Mouse (Mus musculus): Measurements from ENCODE around the gene Adam20.
"Not testable (repeated sequence)": the region's sequence is repeated elsewhere in the genome, so short reads cannot be mapped to it uniquely, and the experiment has no call there.

The Adam20 gene

DNA sequence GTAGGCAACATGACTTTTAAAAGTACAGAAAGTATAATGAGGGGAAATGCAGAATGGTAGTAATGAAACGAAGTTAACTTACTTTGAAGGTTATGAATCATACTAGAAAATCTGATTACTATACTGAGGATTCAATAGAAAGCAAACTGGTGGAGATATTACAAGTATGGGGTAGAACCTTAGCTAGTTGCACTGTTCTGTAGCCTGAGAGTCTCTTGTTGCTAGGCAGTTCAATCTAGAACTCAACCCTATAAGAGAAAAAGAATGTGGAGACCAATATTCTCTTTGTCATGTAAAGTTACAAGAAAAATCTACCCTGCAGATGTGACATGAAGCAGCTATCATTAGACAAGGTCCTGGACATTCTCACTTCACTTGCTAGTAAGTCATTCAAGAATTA lies at the start of gene Adam20:
Adam20 (plus strand) TSS at position 301 of the 400 bp plus-strand sequence.
- DNase-seq (ENCODE audit: extremely low spot score, low read depth, low spot score) = not testable (repeated sequence)

- not testable (repeated sequence) for DNase-seq (ENCODE audit: extremely low spot score, low read depth, low spot score)
These were observed 41.2 kb upstream of the Adam20 start, which contains the start of gene Adam25 for GRCm38 (mm10) chr8:40751908-40752307. Gene Adam25, plus strand, starts transcription at chr8:40752208.

DNA sequence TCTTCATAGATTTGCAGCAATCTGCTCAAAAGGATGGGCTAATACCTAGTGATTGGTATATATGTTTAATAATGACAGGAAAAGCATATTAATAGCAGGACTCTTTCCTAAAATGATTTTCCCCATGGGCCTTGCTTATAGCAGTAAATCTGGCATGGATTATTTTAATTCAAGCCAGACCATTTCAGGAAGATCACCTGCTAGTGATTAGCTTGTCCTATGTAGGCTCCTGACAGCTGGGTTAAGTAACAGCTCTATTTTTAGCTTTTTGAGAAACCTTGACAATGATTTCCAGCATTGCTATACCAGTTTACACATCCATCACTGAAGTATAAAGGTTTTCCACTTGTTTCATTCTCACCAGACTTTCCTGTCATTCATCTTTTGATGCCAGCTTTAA lies 9.8 kb upstream of the Adam20 start:
- peak; percentile 62 for DNase-seq (ENCODE audit: extremely low spot score, low read depth, low spot score)

GRCm38 (mm10) chr8:40803379-40804079 lies 10.5 kb downstream of the Adam20 start:
- DNase-seq (ENCODE audit: extremely low spot score, low read depth, low spot score) = no peak

Data from hindlimb bud, embryonic 11.5 days (tissue).